Mouse (Mus musculus) midbrain, embryonic 12.5 days (tissue): ENCODE data around the gene Srsf2. TPM values are rescaled to one million over a fixed set of nuclear protein-coding genes. Genes with fewer than 3 reads are reported as not detected.

Experiments
- polyA plus RNA-seq: library from polyadenylated mRNA; unstranded; fragments of >200 nt; fragmentation: Nextera tagmentation; extraction: Ambion mirVana; gene quantifications from 2 replicates; pipeline ENCODE4 v1.2.1, GENCODE M21; 2016

Srsf2 gene
- polyA plus RNA-seq, 1 experiment from 2014 or later, result 848 TPM

Other genes starting within 250 kb of the Srsf2 start
- gene Rhbdf2, start 226.1 kb downstream of the Srsf2 start, polyA plus RNA-seq, result 1.1 and 1.8 TPM in 2 replicates
- gene Prcd, start 199.6 kb downstream of the Srsf2 start, polyA plus RNA-seq, result 0.37 and 0.63 TPM in 2 replicates
- gene Cygb, start 198.8 kb downstream of the Srsf2 start, polyA plus RNA-seq, result 2.8 and 3.5 TPM in 2 replicates
- not detected in 2 replicates for gene St6galnac1, start 77.6 kb downstream of the Srsf2 start, polyA plus RNA-seq
- gene Mxra7, start 25.0 kb downstream of the Srsf2 start, polyA plus RNA-seq, result 44.2 and 45.2 TPM in 2 replicates
- 71.3 and 72.3 TPM in 2 replicates for gene Mettl23, start 9.8 kb downstream of the Srsf2 start, polyA plus RNA-seq
- gene Jmjd6, start 9.6 kb downstream of the Srsf2 start, polyA plus RNA-seq, result 92.8 and 95.2 TPM in 2 replicates
- gene Mfsd11, start 654 bp downstream of the Srsf2 start, polyA plus RNA-seq, result 38.9 and 46.3 TPM in 2 replicates
- 17.7 and 22.5 TPM in 2 replicates for gene Mgat5b, start 65.8 kb upstream of the Srsf2 start, polyA plus RNA-seq